Mouse (Mus musculus): ENCODE measurements at regions not wholly inside any gene's neighbourhood (a gene's known extent, or its start where the extent isn't known, plus 50 kb on each side); places are given as distances from the start of the nearest gene placed in this dataset.

GRCm38 (mm10) chr16:24341736-24342135 lies 51.6 kb upstream of the Lpp start:
- DNase-seq (ENCODE audit: low spot score), result no peak

DNA sequence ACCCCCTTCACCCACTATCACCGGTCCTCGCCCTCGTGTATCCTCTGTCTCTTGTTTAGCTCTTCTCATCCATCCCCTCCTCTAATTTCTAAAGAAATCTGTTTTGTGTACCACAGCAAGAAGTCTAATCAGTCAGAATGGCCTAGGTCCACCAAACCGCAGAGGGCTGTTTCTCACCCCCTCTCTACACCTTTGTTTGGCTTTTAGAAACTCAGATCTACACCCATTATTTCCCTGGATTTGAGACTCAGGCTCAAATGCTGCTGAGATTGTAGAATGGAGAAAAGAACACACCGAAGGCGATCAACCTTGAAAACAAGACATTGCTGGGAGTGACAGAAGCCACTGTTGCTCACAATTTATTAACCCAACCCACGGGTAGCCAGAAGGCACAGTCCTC lies 52.7 kb upstream of the Lpp start:
- no peak for DNase-seq (ENCODE audit: low spot score)

- DNase-seq (ENCODE audit: low spot score), result no peak
Observed at GRCm38 (mm10) chr16:24339320-24340265, 53.7 kb upstream of the Lpp start.

DNA sequence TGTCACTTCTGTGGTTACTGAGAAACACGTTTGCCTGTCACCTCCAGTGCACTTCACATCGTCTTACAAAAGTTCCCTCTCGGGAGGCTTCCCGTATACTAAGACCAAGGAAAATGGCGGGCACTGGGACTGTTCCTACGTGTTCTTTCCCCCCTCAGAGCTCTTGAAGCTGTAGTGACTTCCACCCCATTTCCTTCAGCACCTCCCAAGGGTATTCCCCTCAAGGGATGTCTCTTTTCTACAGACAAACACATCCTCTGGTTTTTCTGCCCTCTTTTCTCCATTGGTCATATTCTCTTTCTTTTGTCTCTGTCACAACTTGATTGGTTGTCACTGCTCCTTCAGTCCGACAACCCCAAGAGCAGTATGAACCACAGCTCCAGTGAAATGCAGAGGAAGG lies 54.9 kb upstream of the Lpp start:
- DNase-seq (ENCODE audit: low spot score), result no peak

- no peak for DNase-seq (ENCODE audit: low spot score)
Observed at GRCm38 (mm10) chr16:24334389-24334788, 58.9 kb upstream of the Lpp start.

DNA sequence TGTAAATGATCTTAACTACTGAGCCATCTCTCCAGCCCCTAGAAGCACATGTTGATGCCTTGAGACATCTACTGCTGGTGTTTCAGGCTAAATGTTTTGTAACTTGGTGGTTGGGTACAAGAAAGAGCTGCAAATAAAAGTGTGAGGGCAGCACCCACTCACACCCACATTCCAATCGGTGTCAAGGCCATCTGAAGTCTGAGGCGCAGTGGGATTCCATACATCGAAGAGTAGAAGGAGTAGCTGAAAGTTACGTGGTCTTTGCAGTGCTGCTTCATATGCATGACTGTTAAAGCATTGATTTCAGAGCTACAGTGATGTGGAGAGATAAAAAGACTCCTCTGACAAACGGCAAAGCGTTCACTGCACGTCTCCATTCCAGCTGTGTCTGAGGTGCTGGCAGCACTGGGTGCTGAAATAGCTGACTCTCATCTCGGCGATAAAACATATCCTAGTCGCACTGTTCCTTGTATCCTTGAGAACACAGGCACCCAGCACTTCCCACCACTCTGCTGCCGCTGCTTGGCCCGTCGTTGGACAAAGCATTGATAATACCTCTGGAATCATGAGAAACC lies 61.8 kb upstream of the Lpp start:
- no peak for DNase-seq (ENCODE audit: low spot score)

DNA sequence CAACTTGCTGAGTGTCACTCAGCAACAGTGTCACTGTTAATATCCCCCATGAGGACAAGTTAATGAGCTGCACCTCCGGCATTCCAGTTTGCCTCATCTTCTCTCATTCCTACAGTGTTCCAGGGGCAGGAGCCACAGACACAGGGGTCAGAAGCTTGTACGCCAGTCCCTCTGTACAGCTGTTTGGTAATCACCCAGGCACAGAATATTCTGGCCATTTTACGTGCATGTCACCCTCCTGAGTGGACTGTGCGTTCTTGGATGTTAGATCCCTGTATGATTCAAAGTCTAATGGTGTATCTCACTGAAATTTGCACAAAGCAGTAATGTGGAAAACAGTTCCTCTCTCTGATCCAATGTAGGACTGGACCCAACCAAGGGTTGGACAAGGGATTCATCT lies 66.7 kb upstream of the Lpp start:
- no peak for DNase-seq (ENCODE audit: low spot score)

- no peak for DNase-seq (ENCODE audit: low spot score)
Observed at GRCm38 (mm10) chr16:24326046-24326445, 67.3 kb upstream of the Lpp start.

- no peak for DNase-seq (ENCODE audit: low spot score)
Observed at GRCm38 (mm10) chr16:24324917-24325316, 68.4 kb upstream of the Lpp start.

DNA sequence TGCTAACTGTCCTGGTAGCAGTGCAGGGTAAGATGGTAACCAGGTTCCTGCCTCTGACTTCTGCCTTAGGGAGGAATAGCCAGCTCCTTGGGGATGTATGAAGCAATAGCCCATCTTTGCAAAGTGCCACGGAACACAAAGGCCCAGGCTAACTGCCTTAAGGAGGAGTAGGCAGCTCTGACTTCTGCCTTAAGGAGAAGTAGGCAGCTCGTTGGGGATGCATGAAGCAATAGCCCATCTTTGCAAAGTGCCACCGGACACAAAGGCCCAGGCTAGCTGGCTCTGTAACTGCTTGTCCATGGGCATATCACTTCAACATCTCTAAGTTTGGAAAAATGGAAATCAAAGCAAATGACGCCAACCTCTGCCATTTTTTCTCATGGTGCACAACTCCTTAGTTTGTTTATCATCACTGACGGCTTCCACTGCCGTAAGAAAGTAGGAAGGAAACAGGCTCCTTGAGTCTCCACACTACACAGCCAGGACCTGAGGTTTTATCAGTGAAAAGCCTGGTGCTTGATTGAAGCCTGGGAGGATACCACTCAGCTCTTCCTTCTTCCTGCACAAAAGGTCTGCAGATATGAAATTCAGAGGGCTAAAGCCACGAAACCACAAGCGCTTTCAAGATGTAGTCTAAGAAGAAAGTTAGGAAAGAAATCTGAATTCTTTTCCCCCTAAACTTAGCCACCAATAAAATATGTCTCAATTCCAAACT lies 74.4 kb upstream of the Lpp start:
- DNase-seq (ENCODE audit: low spot score), result no peak

GRCm38 (mm10) chr16:24313544-24314326 lies 79.6 kb upstream of the Lpp start:
- no peak for DNase-seq (ENCODE audit: low spot score)

DNA sequence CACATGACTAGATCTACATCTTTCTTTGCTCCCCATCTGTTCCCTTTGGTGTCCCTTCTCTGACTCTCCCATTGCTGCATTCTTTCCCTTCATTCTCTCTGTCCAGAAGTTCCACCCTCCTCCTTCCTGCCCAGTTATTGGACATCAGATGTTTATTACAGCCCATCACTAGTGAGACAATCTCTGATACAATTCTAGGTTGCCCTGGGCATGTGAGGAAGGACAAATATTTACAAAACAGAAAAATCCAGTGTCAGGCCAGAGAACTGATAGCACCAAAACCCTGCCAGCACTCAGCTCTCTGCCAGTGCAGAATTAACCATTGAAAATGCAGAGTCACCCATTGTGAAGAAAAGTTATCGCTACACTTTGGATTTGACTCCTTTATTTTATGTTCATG lies 87.9 kb upstream of the Lpp start:
- DNase-seq (ENCODE audit: low spot score), result no peak

GRCm38 (mm10) chr16:24296790-24297189 lies 96.5 kb upstream of the Lpp start:
- no peak for DNase-seq (ENCODE audit: low spot score)

DNA sequence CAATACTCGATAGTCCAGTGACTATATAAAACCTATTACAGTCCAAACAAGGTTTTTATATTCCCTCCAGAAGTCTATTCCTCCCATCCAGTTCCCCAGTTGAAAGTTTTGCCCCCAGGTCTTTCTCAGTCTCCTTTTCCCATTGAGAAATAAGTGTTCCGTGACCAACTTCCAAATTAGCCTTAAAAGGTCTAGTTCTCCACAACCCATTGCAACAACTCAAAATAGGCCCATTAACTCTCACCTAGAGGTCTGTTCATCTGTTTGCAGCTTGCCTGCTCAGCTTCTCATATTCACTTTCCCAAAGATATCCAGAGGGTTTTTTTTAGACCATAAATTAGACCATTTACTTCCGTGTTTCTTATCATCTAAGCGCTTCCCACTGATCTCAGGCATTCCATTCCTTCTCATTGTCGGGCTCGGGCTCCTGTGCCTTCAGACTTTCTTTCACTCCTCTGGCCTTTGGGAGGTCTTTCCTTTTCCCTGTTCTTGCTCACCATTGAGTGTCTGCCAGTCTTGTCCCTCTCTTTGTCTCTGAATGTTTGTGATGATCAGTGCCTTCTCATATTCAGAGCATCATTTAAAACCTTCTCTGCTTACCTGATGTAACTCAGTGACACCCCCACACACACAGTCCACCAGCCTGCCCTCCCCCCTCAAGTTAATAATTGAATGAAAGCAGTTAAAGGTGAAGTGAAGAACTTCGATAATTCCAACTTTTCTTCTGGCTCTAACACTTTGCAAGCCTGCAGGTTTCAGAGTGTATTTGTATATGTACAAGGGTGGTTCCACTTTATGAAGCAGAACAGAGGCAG lies 97.5 kb upstream of the Lpp start:
- no peak for DNase-seq (ENCODE audit: low spot score)

DNA sequence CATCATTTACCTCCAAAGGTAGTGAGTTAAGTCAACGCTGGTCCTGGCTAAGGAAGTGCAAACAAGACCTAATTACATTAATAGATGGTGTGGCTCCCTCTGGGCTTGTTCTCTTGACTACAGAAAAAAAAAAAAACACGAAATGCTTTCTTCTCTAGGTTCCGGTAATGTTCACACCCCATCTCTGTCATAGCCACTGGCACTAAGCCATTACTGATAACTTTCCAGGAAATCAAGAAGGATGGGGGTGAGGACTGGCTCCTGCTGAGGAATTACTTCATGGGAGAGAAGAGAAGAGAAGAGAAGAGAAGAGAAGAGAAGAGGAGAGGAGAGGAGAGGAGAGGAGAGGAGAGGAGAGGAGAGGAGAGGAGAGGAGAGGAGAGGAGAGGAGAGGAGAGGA lies 109.1 kb upstream of the Lpp start:
- no peak for DNase-seq (ENCODE audit: low spot score)

DNA sequence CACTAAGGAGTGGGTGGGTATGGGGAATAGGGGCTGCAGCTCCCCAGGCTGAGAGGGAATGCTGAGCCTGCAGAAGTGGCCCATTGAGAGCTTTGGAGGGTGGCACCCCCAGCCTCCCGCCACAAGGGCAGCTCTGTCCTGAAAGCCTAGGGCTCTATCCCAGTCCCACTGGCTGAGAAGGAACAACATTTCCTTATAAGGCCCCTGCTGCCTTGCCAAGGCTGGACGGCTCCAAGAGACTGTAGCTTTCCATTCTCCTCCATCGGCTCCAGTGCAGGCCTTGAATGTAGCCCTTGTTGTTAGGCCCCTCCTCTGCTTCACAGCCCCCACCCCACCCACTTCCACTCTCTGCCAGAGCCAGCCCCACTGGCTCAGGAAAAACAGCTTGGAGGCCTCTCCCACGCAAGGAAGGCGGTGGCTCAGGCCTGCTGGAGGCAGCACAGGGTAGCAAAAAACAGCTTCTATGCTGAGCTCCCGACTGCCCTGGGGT lies 111.1 kb upstream of the Lpp start:
- DNase-seq (ENCODE audit: low spot score), result peak; percentile 48

GRCm38 (mm10) chr16:24281561-24281960 lies 111.7 kb upstream of the Lpp start:
- peak; percentile 1 for DNase-seq (ENCODE audit: low spot score)

GRCm38 (mm10) chr16:24277857-24278256 lies 115.5 kb upstream of the Lpp start:
- DNase-seq (ENCODE audit: low spot score), result no peak

- no peak for DNase-seq (ENCODE audit: low spot score)
Observed at GRCm38 (mm10) chr16:24262701-24263100, 130.6 kb upstream of the Lpp start.

- DNase-seq (ENCODE audit: low spot score), result no peak
Observed at GRCm38 (mm10) chr16:24259711-24260230, 133.5 kb upstream of the Lpp start.

GRCm38 (mm10) chr16:24258991-24259390 lies 134.3 kb upstream of the Lpp start:
- DNase-seq (ENCODE audit: low spot score), result no peak

Data from ovary, postnatal 10 days (tissue).